Mouse (Mus musculus) 3134 (cell line): ENCODE results near the gene Fam49a.

Experiments
- DNase-seq: peaks from one replicate; pipeline ENCODE4 v3.0.0-alpha.2; 2011; ENCODE audit warnings: low spot score; ENCODE audit not compliant: insufficient read length; ENCODE audit errors: extremely low read depth

Fam49a gene

GRCm38 (mm10) chr12:12354115-12354653 is 92.2 kb downstream of the Fam49a start:
- no peak for DNase-seq

- no peak for DNase-seq
Observed at GRCm38 (mm10) chr12:12356048-12356447, 94.1 kb downstream of the Fam49a start.

- DNase-seq, result no peak
Observed at GRCm38 (mm10) chr12:12356463-12356862, 94.5 kb downstream of the Fam49a start.

- no peak for DNase-seq
Observed at GRCm38 (mm10) chr12:12356946-12357345, 95.0 kb downstream of the Fam49a start.

GRCm38 (mm10) chr12:12359923-12360322 is 98.0 kb downstream of the Fam49a start:
- no peak for DNase-seq

- DNase-seq, result no peak
Observed at GRCm38 (mm10) chr12:12362371-12362770, 100.4 kb downstream of the Fam49a start.

- no peak for DNase-seq
Observed at GRCm38 (mm10) chr12:12364201-12364600, 102.3 kb downstream of the Fam49a start.

GRCm38 (mm10) chr12:12367423-12367822 is 105.5 kb downstream of the Fam49a start:
- no peak for DNase-seq

- DNase-seq, result no peak
Observed at GRCm38 (mm10) chr12:12373111-12373862, 111.3 kb downstream of the Fam49a start.

GRCm38 (mm10) chr12:12379056-12379455 is 117.1 kb downstream of the Fam49a start:
- no peak for DNase-seq

GRCm38 (mm10) chr12:12389271-12389670 is 127.3 kb downstream of the Fam49a start:
- no peak for DNase-seq

- no peak for DNase-seq
Observed at GRCm38 (mm10) chr12:12396224-12396623, 134.3 kb downstream of the Fam49a start.

GRCm38 (mm10) chr12:12401051-12401465 is 139.1 kb downstream of the Fam49a start:
- DNase-seq, result no peak

- no peak for DNase-seq
Observed at GRCm38 (mm10) chr12:12401504-12401903, 139.6 kb downstream of the Fam49a start.

GRCm38 (mm10) chr12:12405491-12406110 is 143.7 kb downstream of the Fam49a start:
- DNase-seq, result no peak

GRCm38 (mm10) chr12:12409044-12409443 is 147.1 kb downstream of the Fam49a start:
- no peak for DNase-seq

- DNase-seq, result no peak
Observed at GRCm38 (mm10) chr12:12412674-12413073, 150.7 kb downstream of the Fam49a start.

- DNase-seq, result no peak
Observed at GRCm38 (mm10) chr12:12420423-12420822, 158.5 kb downstream of the Fam49a start.

- DNase-seq, result peak; percentile 8
Observed at GRCm38 (mm10) chr12:12420841-12421579, 159.1 kb downstream of the Fam49a start.

GRCm38 (mm10) chr12:12421580-12421878 is 159.6 kb downstream of the Fam49a start:
- no peak for DNase-seq

GRCm38 (mm10) chr12:12425188-12425587 is 163.2 kb downstream of the Fam49a start:
- DNase-seq, result no peak
